Mouse (Mus musculus) thymus, adult 18-20 months (tissue): ENCODE measurements around the gene Pde8b.
A peak's percentile ranks its signal among the peaks of the same experiment; 100 is the strongest.

Source experiments
- DNase-seq, 2 experiments: peaks; one replicate each; pipeline ENCODE4 v3.0.0; 2022; ENCODE audit warnings: mixed read lengths in 2 of 2

Gene Pde8b

GRCm38 (mm10) chr13:95249511-95250456 is at the start of gene Pde8b:
TSS of gene Pde8b (minus strand) at chr13:95250336.
- DNase-seq: no peak

GRCm38 (mm10) chr13:95291983-95292382 is 41.8 kb upstream of the Pde8b start:
- no peak for DNase-seq

DNA sequence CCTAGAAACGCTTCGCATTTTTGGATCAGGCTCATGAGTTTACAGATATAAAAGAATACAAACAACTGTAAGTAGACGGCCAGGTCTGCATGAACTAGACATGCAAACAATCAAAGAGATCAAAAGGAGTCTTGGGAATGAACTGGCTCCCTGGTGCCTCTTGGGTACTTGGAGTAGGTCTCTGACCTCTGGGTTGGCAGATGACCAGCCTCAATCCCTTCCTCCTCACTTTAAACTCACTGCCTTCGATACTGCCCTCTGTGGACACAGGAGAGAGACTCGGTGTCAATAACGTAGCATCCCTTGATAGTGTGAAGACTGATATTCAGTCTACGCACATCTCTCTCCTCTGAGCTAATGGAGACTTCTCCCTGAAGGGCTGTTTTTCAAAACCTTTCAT is 37.9 kb upstream of the Pde8b start:
- no peak for DNase-seq

DNA sequence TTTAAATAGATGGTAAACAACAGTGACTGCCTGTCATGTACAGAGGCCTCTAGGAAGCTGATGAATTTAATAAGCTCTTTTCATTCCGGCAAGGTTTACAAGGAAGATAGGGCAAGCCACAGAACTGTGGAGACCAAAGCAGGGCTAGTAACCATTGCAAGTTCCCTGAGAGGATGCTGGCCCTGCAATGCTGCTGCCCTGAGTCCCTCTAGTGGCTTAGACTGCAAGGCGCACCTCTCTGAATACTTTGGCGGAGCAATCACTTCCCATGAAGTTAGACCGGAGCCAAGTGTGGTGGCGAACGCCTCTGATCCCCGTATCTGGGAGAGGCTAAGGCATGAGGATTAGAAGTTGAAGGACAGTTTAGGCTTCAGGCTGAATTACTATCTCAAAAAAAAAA is 36.9 kb upstream of the Pde8b start:
- peak in 1 of 2 experiments; percentile 3 for DNase-seq

GRCm38 (mm10) chr13:95281740-95282673 is 31.9 kb upstream of the Pde8b start:
- DNase-seq: no peak

DNA sequence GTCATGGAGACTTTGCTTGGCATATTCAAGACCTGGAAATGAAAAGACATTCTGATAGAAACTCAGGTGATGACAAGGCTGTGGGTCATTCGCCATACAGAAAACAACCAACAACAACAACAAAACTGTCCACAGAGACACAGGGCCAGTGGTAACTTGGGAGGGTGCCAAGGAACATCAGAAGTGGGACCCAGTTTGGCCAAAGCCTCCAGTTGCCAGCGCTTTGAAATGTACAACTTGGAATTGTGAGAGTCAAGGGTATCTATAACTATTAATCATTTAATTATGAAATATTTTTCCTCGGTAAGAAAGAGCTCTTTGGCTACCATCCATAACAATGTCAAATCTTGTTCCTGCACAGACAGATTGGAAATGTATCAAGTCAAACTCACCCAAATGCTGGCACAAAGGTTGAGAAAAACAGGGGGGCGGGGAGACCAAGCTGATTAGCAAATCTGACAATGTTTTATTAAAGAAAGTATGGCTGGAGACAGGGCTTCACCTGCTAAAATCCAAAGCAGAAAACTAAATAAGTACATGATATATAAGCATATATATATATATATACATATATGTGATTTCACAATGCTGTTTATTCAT is 28.4 kb upstream of the Pde8b start:
- no peak for DNase-seq

DNA sequence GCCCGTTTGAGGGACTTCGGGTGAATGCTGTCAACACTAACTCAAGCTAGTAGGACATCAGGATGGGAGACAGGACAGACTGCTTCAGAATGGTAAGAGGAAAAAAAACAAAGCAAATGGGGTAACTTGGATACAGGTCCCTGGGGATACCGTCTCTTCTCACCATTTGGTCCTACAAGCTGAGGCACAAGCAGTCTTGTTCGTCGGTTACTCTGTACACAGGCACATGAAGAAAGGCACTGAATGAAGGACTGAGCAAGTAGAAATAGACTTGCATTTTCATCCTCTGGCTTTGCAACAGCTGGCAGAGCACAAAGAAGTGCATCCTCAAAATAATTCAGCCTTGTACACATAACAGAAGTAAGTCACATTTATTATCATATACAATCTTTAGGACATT is 14.6 kb upstream of the Pde8b start:
- no peak for DNase-seq

- no peak for DNase-seq
Observed at GRCm38 (mm10) chr13:95260886-95261789, 11.0 kb upstream of the Pde8b start.

DNA sequence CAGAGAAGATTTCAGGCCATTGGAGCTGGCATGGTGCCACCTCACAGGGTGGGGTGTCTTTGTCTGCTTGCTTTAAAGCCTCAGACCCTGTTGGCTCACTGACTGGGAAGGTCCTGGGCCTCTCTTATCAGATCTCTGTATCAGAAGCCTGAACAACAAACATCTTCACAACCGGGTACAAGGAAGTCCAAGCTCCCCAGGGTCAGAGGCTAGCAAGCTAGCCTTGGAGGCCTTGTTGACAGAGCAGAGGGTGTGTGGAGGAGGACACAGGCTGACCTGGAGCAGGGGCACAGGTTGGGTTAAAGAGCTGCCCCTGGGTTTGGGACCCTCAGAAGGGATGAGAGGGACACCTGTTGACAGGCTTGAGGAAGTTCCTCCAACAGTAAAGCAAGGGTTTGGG is 10.3 kb upstream of the Pde8b start:
- DNase-seq: no peak

DNA sequence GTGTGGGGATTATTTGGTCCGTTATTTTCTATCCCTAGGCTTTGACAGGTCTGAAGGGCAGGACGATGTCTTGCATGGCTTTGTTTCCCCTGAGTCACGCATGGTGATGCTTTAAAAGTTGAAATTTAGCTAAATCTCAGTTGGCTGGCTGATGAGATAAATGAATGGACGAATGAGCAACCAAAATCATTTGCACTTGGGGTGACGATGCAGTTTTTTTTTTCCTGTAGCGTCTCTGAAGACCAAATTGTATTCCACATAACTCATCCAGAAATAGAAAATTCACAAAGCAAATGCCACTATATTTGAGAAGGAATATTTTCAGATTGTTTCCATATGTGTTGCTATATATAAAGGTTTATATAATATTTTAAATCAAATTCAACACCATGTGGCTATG is 6.9 kb upstream of the Pde8b start:
- no peak for DNase-seq

- DNase-seq: no peak
Observed at GRCm38 (mm10) chr13:95255083-95255482, 4.9 kb upstream of the Pde8b start.

- no peak for DNase-seq
Observed at GRCm38 (mm10) chr13:95243026-95243425, 7.1 kb downstream of the Pde8b start.

DNA sequence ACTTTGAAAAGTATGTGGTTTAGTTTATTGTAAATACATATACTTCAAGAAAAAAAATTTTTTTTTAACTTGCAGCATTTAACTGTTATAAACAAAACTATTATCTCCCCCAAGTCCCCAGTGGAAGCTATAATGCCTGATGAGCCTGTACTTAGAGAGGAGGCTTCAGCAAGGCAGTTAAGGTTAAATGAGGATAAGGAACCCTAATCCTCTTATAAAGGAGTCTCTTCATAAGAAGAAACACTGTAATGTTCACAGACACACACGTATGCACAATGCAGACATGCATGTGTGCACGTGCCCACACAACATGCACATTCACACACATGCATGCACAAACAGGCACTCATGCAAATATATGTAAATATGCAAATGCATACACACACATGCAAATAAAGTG is 12.6 kb downstream of the Pde8b start:
- DNase-seq: no peak

- DNase-seq: no peak
Observed at GRCm38 (mm10) chr13:95235261-95235660, 14.9 kb downstream of the Pde8b start.

DNA sequence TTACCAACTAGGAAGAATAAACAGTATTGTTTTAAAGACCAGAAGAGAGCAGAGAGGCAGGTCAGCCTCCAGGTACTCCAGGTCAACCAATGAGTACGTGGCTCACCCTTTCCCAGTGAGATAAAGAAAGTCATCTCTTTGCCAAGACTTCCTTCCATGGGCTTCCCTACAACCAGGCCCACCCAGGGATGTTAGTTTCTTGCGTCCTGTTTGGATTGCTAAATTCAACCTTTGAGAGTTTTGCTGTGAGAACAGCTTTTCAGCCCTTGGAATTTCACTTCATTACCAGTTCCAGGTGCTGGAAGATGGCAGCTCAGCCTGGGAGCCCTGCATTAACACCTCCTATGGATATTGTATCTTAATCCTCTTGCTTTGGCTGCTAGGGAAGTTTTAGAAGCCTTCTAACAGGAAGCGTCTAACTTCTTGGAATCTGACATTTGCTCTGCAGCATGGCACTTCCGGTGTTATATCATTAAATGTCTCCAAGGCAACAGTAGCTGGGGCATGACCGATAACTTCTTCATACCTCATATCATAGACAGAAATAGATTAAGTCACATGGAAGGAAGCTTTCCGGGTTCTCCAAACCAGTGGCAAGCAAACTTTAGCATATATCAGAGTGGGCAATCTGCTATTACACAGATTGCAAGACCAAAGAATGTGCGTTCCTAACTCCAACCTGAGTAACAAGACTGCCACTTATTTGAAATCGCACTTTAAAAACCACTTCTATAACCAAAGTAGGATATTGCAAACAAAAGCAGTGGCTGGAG is 18.6 kb downstream of the Pde8b start:
- DNase-seq: no peak

- DNase-seq: no peak
Observed at GRCm38 (mm10) chr13:95230326-95230725, 19.8 kb downstream of the Pde8b start.

GRCm38 (mm10) chr13:95224491-95224890 is 25.6 kb downstream of the Pde8b start:
- DNase-seq: no peak

DNA sequence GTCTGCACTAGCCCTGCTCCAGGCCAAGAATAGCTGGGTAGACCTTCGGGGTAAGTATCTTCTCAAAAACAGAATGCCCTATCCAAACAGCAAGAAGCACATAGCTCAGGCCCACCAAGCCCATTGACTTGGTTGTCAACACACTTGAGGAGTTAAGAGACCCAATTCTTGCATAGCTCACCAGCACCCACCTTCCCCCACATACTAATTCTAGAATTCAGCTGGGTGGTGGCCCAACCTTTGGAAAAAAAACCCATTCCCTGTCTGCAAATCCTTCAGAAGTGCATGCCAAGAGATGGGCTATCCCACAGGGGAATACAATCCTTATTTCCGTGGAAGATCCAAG is 26.7 kb downstream of the Pde8b start:
- DNase-seq: no peak

- no peak for DNase-seq
Observed at GRCm38 (mm10) chr13:95222569-95223426, 27.3 kb downstream of the Pde8b start.

- no peak for DNase-seq
Observed at GRCm38 (mm10) chr13:95221882-95222568, 28.1 kb downstream of the Pde8b start.
